Mouse (Mus musculus) liver, adult 2 months (tissue): ENCODE results near the gene Nme7. TPM values are rescaled to one million over a fixed set of nuclear protein-coding genes. Genes with fewer than 3 reads are reported as not detected.
A peak's percentile ranks its signal among the peaks of the same experiment; 100 is the strongest.

Experiments used
- DNase-seq: peaks from one replicate; pipeline ENCODE4 v3.0.0-alpha.2; 2011; ENCODE audit warnings: low read depth, low spot score; ENCODE audit errors: extremely low read depth
- H3K27ac ChIP-seq: fragments of 200-500 bp; replicated peaks from 2 replicates; pipeline ENCODE4 v1.5.1; 2012; ENCODE audit warnings: low read depth, mild to moderate bottlenecking, control low read depth, inconsistent platforms, low read length; ENCODE audit not compliant: insufficient read depth
- H3K27me3 ChIP-seq: fragments of 200-500 bp; 2 replicates; pipeline ENCODE4 v1.6.1; 2012; ENCODE audit warnings: mild to moderate bottlenecking, moderate library complexity, low read length, inconsistent platforms; ENCODE audit not compliant: control insufficient read depth, insufficient read depth
- H3K36me3 ChIP-seq: fragments of 200-500 bp; 2 replicates; pipeline ENCODE4 v1.6.1; 2012; ENCODE audit warnings: low read length, inconsistent platforms; ENCODE audit not compliant: control insufficient read depth, insufficient read depth
- H3K4me1 ChIP-seq: fragments of 200-500 bp; 2 replicates; pipeline ENCODE4 v1.6.1; 2011; ENCODE audit warnings: low read length; ENCODE audit not compliant: control insufficient read depth, insufficient read depth
- H3K4me3 ChIP-seq: fragments of 200-500 bp; 2 replicates; pipeline ENCODE4 v1.5.1; 2011; ENCODE audit warnings: low read depth, mild to moderate bottlenecking, control low read depth, low read length, moderate library complexity; ENCODE audit not compliant: insufficient read depth
- H3K79me2 ChIP-seq: fragments of 200-500 bp; 2 replicates; pipeline ENCODE4 v1.6.1; 2012; ENCODE audit warnings: inconsistent platforms, mild to moderate bottlenecking, low read length, moderate library complexity; ENCODE audit not compliant: control insufficient read depth, insufficient read depth
- H3K9ac ChIP-seq: fragments of 200-500 bp; 2 replicates; pipeline ENCODE4 v1.6.1; 2012; ENCODE audit warnings: low read depth, mild to moderate bottlenecking, control low read depth, inconsistent platforms, low read length
- CTCF ChIP-seq: fragments of 200-500 bp; IDR thresholded peaks from 2 replicates; pipeline ENCODE4 v1.5.1; 2011; ENCODE audit warnings: low read depth, low read length, control low read depth
- POLR2A ChIP-seq: fragments of 200-500 bp; IDR thresholded peaks from 2 replicates; pipeline ENCODE4 v1.6.1; 2011; ENCODE audit warnings: low read length, control low read depth; ENCODE audit not compliant: insufficient read depth; ENCODE audit errors: extremely low read depth
- WGBS: fragments of 180-500 bp; shearing (Covaris S2); methylation state at CpG from one replicate; pipeline ENCODE4 v1.1.7; 2018; 5-methylcytosine and 5-hydroxymethylcytosine counted together
- polyA plus RNA-seq: library from polyadenylated mRNA; depleted of rRNA; stranded (reverse); fragments of >200 nt; gene quantifications from 2 replicates; pipeline ENCODE4 v1.2.3, GENCODE M21; 2012
- total RNA-seq: library from RNA; depleted of rRNA; stranded (reverse); fragments of >200 nt; gene quantifications from 2 replicates; pipeline ENCODE4 v1.2.3, GENCODE M21; 2014

Gene Nme7
- total and polyA plus RNA-seq, 2 experiments: 3.4 to 17.1 TPM

- TF ChIP-seq POLR2A (no peak), CTCF (no peak)
- H3K27me3 ChIP-seq: no peaks in the 10 kb centered on the region
- no peaks in the 10 kb centered on the region for H3K79me2 ChIP-seq
- H3K27ac ChIP-seq: no peak overlapping the region
- H3K4me1 ChIP-seq: no peaks in the 10 kb centered on the region
- no peak overlapping the region for H3K9ac ChIP-seq
- no peak for DNase-seq
- WGBS: 72% methylated on average over 6 of the region's 6 CpGs
- H3K36me3 ChIP-seq: no peaks in the 10 kb centered on the region
- H3K4me3 ChIP-seq: no peak overlapping the region
Observed at GRCm38 (mm10) chr1:164470985-164471384, 167.1 kb downstream of the Nme7 start.

GRCm38 (mm10) chr1:164471632-164472031 lies 167.7 kb downstream of the Nme7 start:
- no peaks in the 10 kb centered on the region for H3K4me1 ChIP-seq
- no peaks in the 10 kb centered on the region for H3K36me3 ChIP-seq
- TF ChIP-seq CTCF (no peak), POLR2A (no peak)
- no peak overlapping the region for H3K4me3 ChIP-seq
- DNase-seq: peak; percentile 61
- H3K27ac ChIP-seq: no peak overlapping the region
- H3K27me3 ChIP-seq: no peaks in the 10 kb centered on the region
- H3K9ac ChIP-seq: no peak overlapping the region
- H3K79me2 ChIP-seq: no peaks in the 10 kb centered on the region
- WGBS: 60% methylated on average over 5 of the region's 5 CpGs

- H3K79me2 ChIP-seq: no peaks in the 10 kb centered on the region
- no peak overlapping the region for H3K9ac ChIP-seq
- H3K4me1 ChIP-seq: no peaks in the 10 kb centered on the region
- DNase-seq: no peak
- TF ChIP-seq CTCF: no peak
- no peak for TF ChIP-seq POLR2A
- no peaks in the 10 kb centered on the region for H3K27me3 ChIP-seq
- no peak overlapping the region for H3K4me3 ChIP-seq
- H3K36me3 ChIP-seq: no peaks in the 10 kb centered on the region
- H3K27ac ChIP-seq: no peak overlapping the region
- 95% methylated on average over 7 of the region's 7 CpGs for WGBS
Observed at GRCm38 (mm10) chr1:164473398-164473797, 169.5 kb downstream of the Nme7 start.

- H3K9ac ChIP-seq: no peak overlapping the region
- TF ChIP-seq POLR2A: no peak
- TF ChIP-seq CTCF: no peak
- H3K4me1 ChIP-seq: no peaks in the 10 kb centered on the region
- H3K27ac ChIP-seq: no peak overlapping the region
- DNase-seq: peak; percentile 58
- no peak overlapping the region for H3K4me3 ChIP-seq
- no peaks in the 10 kb centered on the region for H3K36me3 ChIP-seq
- WGBS: 39% methylated on average over 6 of the region's 6 CpGs
- no peaks in the 10 kb centered on the region for H3K27me3 ChIP-seq
- no peaks in the 10 kb centered on the region for H3K79me2 ChIP-seq
Observed at GRCm38 (mm10) chr1:164474310-164474709, 170.4 kb downstream of the Nme7 start.

GRCm38 (mm10) chr1:164474778-164475511 lies 171.0 kb downstream of the Nme7 start:
- no peak overlapping the region for H3K9ac ChIP-seq
- no peak overlapping the region for H3K4me3 ChIP-seq
- H3K79me2 ChIP-seq: no peaks in the 10 kb centered on the region
- 61% methylated on average over 7 of the region's 7 CpGs for WGBS
- H3K4me1 ChIP-seq: no peaks in the 10 kb centered on the region
- no peaks in the 10 kb centered on the region for H3K36me3 ChIP-seq
- DNase-seq: no peak
- H3K27ac ChIP-seq: no peak overlapping the region
- TF ChIP-seq POLR2A: no peak
- no peak for TF ChIP-seq CTCF
- H3K27me3 ChIP-seq: no peaks in the 10 kb centered on the region

- no peak for TF ChIP-seq CTCF
- no peak for TF ChIP-seq POLR2A
- DNase-seq: no peak
- no peak overlapping the region for H3K4me3 ChIP-seq
- no peaks in the 10 kb centered on the region for H3K4me1 ChIP-seq
- no peaks in the 10 kb centered on the region for H3K36me3 ChIP-seq
- H3K79me2 ChIP-seq: no peaks in the 10 kb centered on the region
- no peak overlapping the region for H3K27ac ChIP-seq
- 89% methylated on average over 4 of the region's 4 CpGs for WGBS
- H3K27me3 ChIP-seq: no peaks in the 10 kb centered on the region
- no peak overlapping the region for H3K9ac ChIP-seq
Observed at GRCm38 (mm10) chr1:164475895-164476294, 172.0 kb downstream of the Nme7 start.
